29 mouse cellular contexts compared by ENCODE assay signal in the genomic region with DNA sequence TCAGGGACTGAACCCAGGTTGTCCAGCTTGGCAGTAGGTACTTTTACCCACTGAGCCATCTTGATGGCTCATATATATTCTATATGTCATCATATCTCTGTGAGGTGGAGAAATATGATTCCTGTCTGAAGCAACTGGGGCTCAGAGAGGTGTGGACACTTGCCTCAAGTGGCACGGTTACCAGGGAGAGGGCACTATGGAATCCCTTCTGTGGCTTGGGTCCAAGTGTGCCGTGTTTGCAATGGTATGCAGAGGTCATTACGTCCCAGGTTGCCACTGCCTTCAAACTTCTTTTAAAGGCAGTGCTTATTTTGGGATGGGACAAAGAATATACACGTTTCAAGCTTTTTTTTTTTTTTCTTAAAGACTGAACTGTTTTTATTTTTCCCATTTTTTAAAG. TPM values are rescaled to one million over a fixed set of nuclear protein-coding genes. Genes with fewer than 3 reads are reported as not detected.
DNase-seq lines count a peak whose midpoint lies in the region; ATAC-seq and TF ChIP-seq lines count a peak whose summit lies in the region.
"Had no signal": no experiment of that assay in that cellular context is flagged by ENCODE, and none has a peak within 500 bp of the region (broad histone marks: within the 10 kb centered on the region; RNA-seq: fewer than 3 reads in every experiment).

No protein-coding gene starts in this region.

- 0 out of 2 replicates have a peak overlapping the region, but pooled peaks have one; percentile 8 for H3K4me2 ChIP-seq in lung, embryonic 15.5 days
- H3K4me2 ChIP-seq: embryonic facial prominence, embryonic 13.5 days; hindbrain, embryonic 15.5 days; limb, embryonic 13.5 days; midbrain, embryonic 11.5 days; neural tube, embryonic 15.5 days; stomach, embryonic 15.5 days had no signal

- H3K4me3 ChIP-seq in heart, adult 2 months, result no peak overlapping the region
- H3K4me3 ChIP-seq in lung, embryonic 15.5 days, result no peak overlapping the region
- H3K4me3 ChIP-seq: embryonic facial prominence, embryonic 13.5 days; gastrocnemius, adult 2 months; heart, embryonic 10.5 days; hindbrain, embryonic 15.5 days; layer of hippocampus, adult 2 months; limb, embryonic 13.5 days; liver, embryonic 13.5 days; neural tube, embryonic 15.5 days; stomach, embryonic 15.5 days had no signal

- H3K27me3 ChIP-seq in heart, adult 2 months (ENCODE audit: control insufficient read depth, insufficient read depth, low read length), result no peaks in the 10 kb centered on the region; the same call in 1 of the 2 replicates
- H3K27me3 ChIP-seq in lung, embryonic 15.5 days, result peaks cover 14% of the 10 kb centered on the region; the same call in 1 of the 2 replicates
- H3K27me3 ChIP-seq: stomach, embryonic 15.5 days had no signal

- no peak overlapping the region for H3K27ac ChIP-seq in heart, adult 2 months
- no peak overlapping the region for H3K27ac ChIP-seq in lung, embryonic 15.5 days
- H3K27ac ChIP-seq: embryonic facial prominence, embryonic 13.5 days; gastrocnemius, adult 2 months; heart, embryonic 10.5 days; hindbrain, embryonic 15.5 days; layer of hippocampus, adult 2 months; limb, embryonic 13.5 days; liver, embryonic 13.5 days; neural tube, embryonic 15.5 days; stomach, embryonic 15.5 days had no signal

- TF ChIP-seq CTCF in heart, adult 2 months (IDR thresholded peaks at IDR 0.05), result no peak

- WGBS in heart, adult 2 months, result 50% methylated on average over 4 of the region's 4 CpGs
- 41% methylated on average over 4 of the region's 4 CpGs for WGBS in lung, embryonic 15.5 days

- H3K9ac ChIP-seq in heart, adult 2 months (ENCODE audit: low read depth, low read length), result no peak overlapping the region
- H3K9ac ChIP-seq in lung, embryonic 15.5 days, result no peak overlapping the region
- H3K9ac ChIP-seq: embryonic facial prominence, embryonic 13.5 days; hindbrain, embryonic 15.5 days; limb, embryonic 13.5 days; liver, embryonic 13.5 days; neural tube, embryonic 15.5 days; stomach, embryonic 15.5 days had no signal

- H3K9me3 ChIP-seq in lung, embryonic 15.5 days, result no peaks in the 10 kb centered on the region
- H3K9me3 ChIP-seq: embryonic facial prominence, embryonic 13.5 days; heart, embryonic 10.5 days; hindbrain, embryonic 15.5 days; limb, embryonic 13.5 days; liver, embryonic 13.5 days; neural tube, embryonic 15.5 days; stomach, embryonic 15.5 days had no signal

- no peak for TF ChIP-seq EP300 in heart, adult 2 months (IDR thresholded peaks at IDR 0.05; ENCODE audit: insufficient read depth, low read depth, low read length)

- intact Hi-C loops in heart, postnatal 10 days (cut with DNase I), result no loop called here
- intact Hi-C loops in heart, adult 2 months (cut with DNase I), result no loop called here

- no peak for TF ChIP-seq POLR2A in heart, adult 2 months (IDR thresholded peaks at IDR 0.05; ENCODE audit: insufficient read depth, low read depth, low read length)

- no peaks in the 10 kb centered on the region for H3K36me3 ChIP-seq in heart, adult 2 months (ENCODE audit: control insufficient read depth, insufficient read depth, low read length)
- H3K36me3 ChIP-seq in lung, embryonic 15.5 days, result no peaks in the 10 kb centered on the region
- H3K36me3 ChIP-seq: embryonic facial prominence, embryonic 13.5 days; heart, embryonic 10.5 days; hindbrain, embryonic 15.5 days; limb, embryonic 13.5 days; liver, embryonic 13.5 days; neural tube, embryonic 15.5 days; stomach, embryonic 15.5 days had no signal

- H3K79me2 ChIP-seq in heart, adult 2 months (replicated peaks; ENCODE audit: control insufficient read depth, insufficient read depth, low read length), result no peaks in the 10 kb centered on the region

- peak; percentile 34 to 42 for DNase-seq in heart, postnatal 10 days
- no peak for DNase-seq in heart, adult 2 months
- DNase-seq in lung, adult 18-20 months, result peak; percentile 67 to 76
- DNase-seq in lung, postnatal 36 days, result peak; percentile 67
- no peak for DNase-seq in cerebellum, postnatal 14 days
- DNase-seq in spleen, adult 12 weeks (ENCODE audit: low spot score), result no peak
- DNase-seq: cerebellum, adult 11-12 months; cerebellum, postnatal 10 days; gastrocnemius, adult 2 months; kidney, adult 9 months; kidney, postnatal 25 days; liver, embryonic 13.5 days; right cerebral cortex, adult 18-20 months; right cerebral cortex, postnatal 4 days; thymus, adult 18-20 months had no signal

- H3K4me1 ChIP-seq in heart, adult 2 months (ENCODE audit: control insufficient read depth, insufficient read depth, low read length), result no peaks in the 10 kb centered on the region
- peaks cover 7% of the 10 kb centered on the region; the same call in 1 of the 2 replicates for H3K4me1 ChIP-seq in lung, embryonic 15.5 days

- no peak for ATAC-seq in lung, embryonic 15.5 days (ENCODE audit: borderline replicate concordance, extremely low read depth, low FRiP score, low TSS enrichment)
- ATAC-seq: forebrain, embryonic 14.5 days had no signal

RNA-seq across cellular contexts. Expression of gene Cyp4f39, which starts 1.7 kb away (rescaled TPM):
- total RNA-seq in heart, postnatal 10 days (2021), result under 1 TPM; 0.24 to 0.74 TPM
- total RNA-seq in heart, adult 2 months (2021), result not detected
- polyA plus RNA-seq in heart, adult 2 months (2012; rRNA removed), result 0.21 TPM in 1 of 2 replicates, not detected in the other
- 0.69 and 1.3 TPM in 2 replicates for polyA plus RNA-seq in lung, embryonic 15.5 days (2015; fragmentation: Nextera tagmentation; extraction: Ambion mirVana)
- total RNA-seq: gastrocnemius, postnatal 4 days; layer of hippocampus, adult 2 months; left cerebral cortex, postnatal 14 days had no signal
- polyA plus RNA-seq: frontal cortex, adult 2 months; heart, embryonic 10.5 days had no signal

RNA-seq across cellular contexts. Expression of gene Pglyrp2, which starts 30.2 kb away (rescaled TPM):
- total RNA-seq in heart, postnatal 10 days (2021), result under 1 TPM in 1 of 2 experiments, not detected in 1; 0.29 TPM
- total RNA-seq in heart, adult 2 months (2021), result under 1 TPM in 1 of 2 experiments, not detected in 1; 0.09 TPM
- 0.35 and 0.86 TPM in 2 replicates for polyA plus RNA-seq in heart, adult 2 months (2012; rRNA removed)
- polyA plus RNA-seq in lung, embryonic 15.5 days (2015; fragmentation: Nextera tagmentation; extraction: Ambion mirVana), result 0.26 and 1.2 TPM in 2 replicates
- total RNA-seq: gastrocnemius, adult 2 months; layer of hippocampus, adult 2 months; left cerebral cortex, postnatal 14 days; midbrain, postnatal 0 days had no signal
- polyA plus RNA-seq: forebrain, embryonic 14.5 days; frontal cortex, adult 2 months; hindbrain, embryonic 15.5 days; midbrain, embryonic 11.5 days; midbrain, postnatal 0 days; neural tube, embryonic 15.5 days had no signal

RNA-seq across cellular contexts. Expression of gene Rasal3, which starts 50.8 kb away (rescaled TPM):
- total RNA-seq in heart, postnatal 10 days (2021), result 1 to 10 TPM in 1 of 2 experiments, under 1 TPM in 1; 0.55 to 1.3 TPM
- total RNA-seq in heart, adult 2 months (2021), result under 1 TPM; 0.70 to 0.98 TPM
- polyA plus RNA-seq in heart, adult 2 months (2012; rRNA removed), result 1.1 and 4.2 TPM in 2 replicates
- polyA plus RNA-seq in lung, embryonic 15.5 days (2015; fragmentation: Nextera tagmentation; extraction: Ambion mirVana), result 1.7 and 5.5 TPM in 2 replicates

RNA-seq across cellular contexts. Expression of gene Cyp4f17, which starts 51.7 kb away (rescaled TPM):
- total RNA-seq in heart, postnatal 10 days (2021), result 1 to 10 TPM; 6.4 to 6.8 TPM
- 1 to 10 TPM; 4.5 to 5.4 TPM for total RNA-seq in heart, adult 2 months (2021)
- polyA plus RNA-seq in heart, adult 2 months (2012; rRNA removed), result 8.6 and 9.8 TPM in 2 replicates
- polyA plus RNA-seq in lung, embryonic 15.5 days (2015; fragmentation: Nextera tagmentation; extraction: Ambion mirVana), result 6.6 and 6.8 TPM in 2 replicates

Comparison
In these comparisons a context has a peak if more than half of its experiments do, and no peak if none do; other contexts are left out.
1. DNase-seq: peak in heart, postnatal 10 days (2 of 2), lung, adult 18-20 months (2 of 2) and lung, postnatal 36 days (single experiment); none in heart, adult 2 months (0 of 2), cerebellum, postnatal 14 days (0 of 2) and spleen, adult 12 weeks (single experiment).